Comparison of ENCODE assay signal across 18 mouse cellular contexts in genomic region chr6:72008213-72008655, GRCm38 (mm10).
"Had no signal": no experiment of that assay in that cellular context is flagged by ENCODE, and none has a peak within 500 bp of the region (broad histone marks: within the 10 kb centered on the region; RNA-seq: fewer than 3 reads in every experiment).

No protein-coding gene starts in this region.

- H3K27ac ChIP-seq: lung, embryonic 15.5 days; macrophage; midbrain, embryonic 13.5 days; midbrain, embryonic 15.5 days; neural tube, embryonic 13.5 days; neural tube, embryonic 15.5 days; stomach, embryonic 15.5 days; stomach, postnatal 0 days had no signal

- H3K4me2 ChIP-seq: lung, embryonic 15.5 days; midbrain, embryonic 11.5 days; midbrain, embryonic 13.5 days; midbrain, embryonic 15.5 days; neural tube, embryonic 13.5 days; neural tube, embryonic 15.5 days; stomach, embryonic 15.5 days had no signal

- H3K9me3 ChIP-seq: lung, embryonic 15.5 days; midbrain, embryonic 13.5 days; midbrain, embryonic 15.5 days; neural tube, embryonic 13.5 days; neural tube, embryonic 15.5 days; stomach, embryonic 15.5 days had no signal

- H3K4me1 ChIP-seq: lung, embryonic 15.5 days; megakaryocyte, embryonic 14.5 days; midbrain, embryonic 13.5 days; midbrain, embryonic 15.5 days; neural tube, embryonic 13.5 days; neural tube, embryonic 15.5 days; stomach, embryonic 15.5 days had no signal

- H3K27me3 ChIP-seq: lung, embryonic 15.5 days; midbrain, embryonic 13.5 days; midbrain, embryonic 15.5 days; neural tube, embryonic 13.5 days; neural tube, embryonic 15.5 days; stomach, embryonic 15.5 days had no signal

- H3K9ac ChIP-seq: liver, postnatal 0 days; lung, embryonic 15.5 days; midbrain, embryonic 13.5 days; midbrain, embryonic 15.5 days; neural tube, embryonic 13.5 days; neural tube, embryonic 15.5 days; stomach, embryonic 15.5 days had no signal

- DNase-seq: liver, postnatal 0 days; lung, adult 2 months; lung, postnatal 14 days; lung, postnatal 36 days; right cerebral cortex, postnatal 14 days; thymus, adult 2 months; thymus, postnatal 25 days; thymus, postnatal 4 days had no signal

- H3K36me3 ChIP-seq: lung, embryonic 15.5 days; midbrain, embryonic 13.5 days; midbrain, embryonic 15.5 days; neural tube, embryonic 13.5 days; neural tube, embryonic 15.5 days; stomach, embryonic 15.5 days had no signal

- H3K4me3 ChIP-seq: lung, embryonic 15.5 days; megakaryocyte, embryonic 14.5 days; midbrain, embryonic 13.5 days; midbrain, embryonic 15.5 days; neural tube, embryonic 13.5 days; neural tube, embryonic 15.5 days; stomach, embryonic 15.5 days had no signal
